Comparison of ENCODE assay signal across 25 mouse cellular contexts in genomic region chr17:9722709-9723108, GRCm38 (mm10). TPM values are rescaled to one million over a fixed set of nuclear protein-coding genes. Genes with fewer than 3 reads are reported as not detected.
DNase-seq lines count a peak whose midpoint lies in the region; ATAC-seq and TF ChIP-seq lines count a peak whose summit lies in the region.
"Had no signal": no experiment of that assay in that cellular context is flagged by ENCODE, and none has a peak within 500 bp of the region (broad histone marks: within the 10 kb centered on the region; RNA-seq: fewer than 3 reads in every experiment).

No protein-coding gene starts in this region.

- no peak overlapping the region for H3K9ac ChIP-seq in forebrain, postnatal 0 days
- no peak overlapping the region for H3K9ac ChIP-seq in hindbrain, embryonic 11.5 days (ENCODE audit: low read depth, low read length)
- no peak overlapping the region for H3K9ac ChIP-seq in midbrain, embryonic 15.5 days
- H3K9ac ChIP-seq: heart, embryonic 13.5 days; hindbrain, embryonic 15.5 days; liver, embryonic 13.5 days; stomach, embryonic 15.5 days had no signal

- peaks cover 58% of the 10 kb centered on the region for H3K4me1 ChIP-seq in forebrain, embryonic 10.5 days
- H3K4me1 ChIP-seq in forebrain, postnatal 0 days (ENCODE audit: insufficient read depth) = no peaks in the 10 kb centered on the region; the same call in 1 of the 2 replicates
- peaks cover 2% of the 10 kb centered on the region; the same call in 1 of the 2 replicates for H3K4me1 ChIP-seq in hindbrain, embryonic 11.5 days (replicated peaks; ENCODE audit: control insufficient read depth, insufficient read depth, low read length)
- peaks cover 16% of the 10 kb centered on the region for H3K4me1 ChIP-seq in midbrain, embryonic 15.5 days
- H3K4me1 ChIP-seq: liver, embryonic 13.5 days; megakaryocyte, embryonic 14.5 days; stomach, embryonic 15.5 days had no signal

- 5% methylated on average over 4 of the region's 4 CpGs for WGBS in forebrain, embryonic 10.5 days
- WGBS in forebrain, postnatal 0 days = 7% methylated on average over 4 of the region's 4 CpGs
- 4% methylated on average over 4 of the region's 4 CpGs for WGBS in hindbrain, embryonic 11.5 days
- WGBS in midbrain, embryonic 15.5 days = 5% methylated on average over 4 of the region's 4 CpGs

- no peaks in the 10 kb centered on the region for H3K9me3 ChIP-seq in forebrain, embryonic 10.5 days
- H3K9me3 ChIP-seq in forebrain, postnatal 0 days (ENCODE audit: low read length) = no peaks in the 10 kb centered on the region
- no peaks in the 10 kb centered on the region for H3K9me3 ChIP-seq in hindbrain, embryonic 11.5 days (ENCODE audit: control insufficient read depth, low read length)
- no peaks in the 10 kb centered on the region for H3K9me3 ChIP-seq in midbrain, embryonic 15.5 days
- H3K9me3 ChIP-seq: heart, embryonic 13.5 days; hindbrain, embryonic 15.5 days; liver, embryonic 13.5 days; stomach, embryonic 15.5 days had no signal

- no peak overlapping the region for H3K4me3 ChIP-seq in forebrain, embryonic 10.5 days
- no peak overlapping the region for H3K4me3 ChIP-seq in forebrain, postnatal 0 days (ENCODE audit: low read depth, low read length)
- H3K4me3 ChIP-seq in hindbrain, embryonic 11.5 days (ENCODE audit: low read depth, low read length) = no peak overlapping the region
- H3K4me3 ChIP-seq in midbrain, embryonic 15.5 days = no peak overlapping the region
- H3K4me3 ChIP-seq: heart, embryonic 13.5 days; hindbrain, embryonic 15.5 days; liver, embryonic 13.5 days; megakaryocyte, embryonic 14.5 days; stomach, embryonic 15.5 days had no signal

- no peaks in the 10 kb centered on the region for H3K27me3 ChIP-seq in forebrain, embryonic 10.5 days (ENCODE audit: poor library complexity, severe bottlenecking)
- no peaks in the 10 kb centered on the region for H3K27me3 ChIP-seq in forebrain, postnatal 0 days (ENCODE audit: insufficient read depth, low read length)
- no peaks in the 10 kb centered on the region for H3K27me3 ChIP-seq in hindbrain, embryonic 11.5 days (ENCODE audit: control insufficient read depth, insufficient read depth, low read length)
- H3K27me3 ChIP-seq in midbrain, embryonic 15.5 days (replicated peaks) = no peaks in the 10 kb centered on the region
- H3K27me3 ChIP-seq: heart, embryonic 13.5 days; hindbrain, embryonic 15.5 days; liver, embryonic 13.5 days; megakaryocyte, embryonic 14.5 days; stomach, embryonic 15.5 days had no signal

- peak overlapping the region; percentile 87 for H3K27ac ChIP-seq in forebrain, embryonic 10.5 days
- no peak overlapping the region for H3K27ac ChIP-seq in forebrain, postnatal 0 days (ENCODE audit: low read depth, low read length)
- peak overlapping the region; percentile 24; the same call in 1 of the 2 replicates for H3K27ac ChIP-seq in hindbrain, embryonic 11.5 days (ENCODE audit: low read depth, low read length)
- H3K27ac ChIP-seq in midbrain, embryonic 15.5 days = peak overlapping the region; percentile 45; the same call in 1 of the 2 replicates
- H3K27ac ChIP-seq: heart, embryonic 13.5 days; liver, embryonic 13.5 days; stomach, embryonic 15.5 days had no signal

- no peak for DNase-seq in forebrain, embryonic 10.5 days (ENCODE audit: extremely low spot score, low spot score)
- DNase-seq in forebrain, postnatal 0 days = no peak
- DNase-seq in WW6 (ENCODE audit: low read depth, low spot score) = peak; percentile 38
- peak; percentile 50 for DNase-seq in hindbrain, embryonic 11.5 days (ENCODE audit: low spot score)
- DNase-seq in adrenal gland, postnatal 14 days = no peak
- DNase-seq in heart, postnatal 4 days = no peak
- no peak for DNase-seq in cerebellum, postnatal 14 days
- DNase-seq: cerebellum, adult 9-10 months; kidney, adult 18-20 months; kidney, postnatal 4 days; layer of hippocampus, postnatal 36 days; liver, embryonic 13.5 days; right cerebral cortex, adult 18-20 months; thymus, postnatal 36 days had no signal

- no peak for TF ChIP-seq CTCF in forebrain, postnatal 0 days (IDR thresholded peaks at IDR 0.05; ENCODE audit: low read depth)

- H3K4me2 ChIP-seq in forebrain, postnatal 0 days (ENCODE audit: low read depth) = no peak overlapping the region
- H3K4me2 ChIP-seq in hindbrain, embryonic 11.5 days (replicated peaks; ENCODE audit: low read depth, low read length) = no peak overlapping the region
- no peak overlapping the region for H3K4me2 ChIP-seq in midbrain, embryonic 15.5 days
- H3K4me2 ChIP-seq: heart, embryonic 13.5 days; hindbrain, embryonic 15.5 days; liver, embryonic 13.5 days; stomach, embryonic 15.5 days had no signal

- no peak for ATAC-seq in forebrain, postnatal 0 days
- 0 out of 2 replicates have a peak, but pooled peaks have one; percentile 33 for ATAC-seq in hindbrain, embryonic 11.5 days (ENCODE audit: low FRiP score)
- no peak for ATAC-seq in midbrain, embryonic 15.5 days (replicated peaks)

- no peaks in the 10 kb centered on the region for H3K36me3 ChIP-seq in forebrain, embryonic 10.5 days (replicated peaks)
- H3K36me3 ChIP-seq in forebrain, postnatal 0 days (ENCODE audit: insufficient read depth) = no peaks in the 10 kb centered on the region
- no peaks in the 10 kb centered on the region for H3K36me3 ChIP-seq in hindbrain, embryonic 11.5 days (ENCODE audit: control insufficient read depth, insufficient read depth, low read length)
- H3K36me3 ChIP-seq in midbrain, embryonic 15.5 days (replicated peaks) = no peaks in the 10 kb centered on the region
- H3K36me3 ChIP-seq: heart, embryonic 13.5 days; hindbrain, embryonic 15.5 days; liver, embryonic 13.5 days; stomach, embryonic 15.5 days had no signal

RNA-seq across cellular contexts. Expression of gene Pabpc6, which starts 53.2 kb away (rescaled TPM):
- polyA plus RNA-seq in forebrain, embryonic 10.5 days (2016; fragmentation: Nextera tagmentation; extraction: Ambion mirVana) = not detected in 2 replicates
- not detected in 2 replicates for total RNA-seq in forebrain, postnatal 0 days (2014; rRNA removed)
- polyA plus RNA-seq in forebrain, postnatal 0 days (2015; fragmentation: Nextera tagmentation; extraction: Ambion mirVana) = not detected in 2 replicates
- not detected in 2 replicates for polyA plus RNA-seq in hindbrain, embryonic 11.5 days (2014; fragmentation: Nextera tagmentation; extraction: Ambion mirVana)
- polyA plus RNA-seq in midbrain, embryonic 15.5 days (2015; fragmentation: Nextera tagmentation; extraction: Ambion mirVana) = not detected in 2 replicates
- total RNA-seq in adrenal gland, postnatal 14 days (2021) = not detected in 2 replicates
- total RNA-seq in heart, postnatal 4 days (2021) = not detected
- total RNA-seq: adrenal gland, adult 2 months; gastrocnemius, postnatal 4 days; left cerebral cortex, postnatal 36 days had no signal
- polyA plus RNA-seq: adrenal gland, adult 2 months; embryonic facial prominence, embryonic 11.5 days; heart, embryonic 13.5 days; hindbrain, embryonic 15.5 days; liver, embryonic 13.5 days; lung, embryonic 16.5 days; neural tube, embryonic 14.5 days; stomach, embryonic 15.5 days had no signal

Comparison
In these comparisons a context has a peak if more than half of its experiments do, and no peak if none do; other contexts are left out.
1. DNase-seq: peak in WW6 (single experiment) and hindbrain, embryonic 11.5 days (single experiment); none in forebrain, embryonic 10.5 days (single experiment), forebrain, postnatal 0 days (single experiment), adrenal gland, postnatal 14 days (single experiment), heart, postnatal 4 days (single experiment) and cerebellum, postnatal 14 days (0 of 2).